Mouse (Mus musculus) cortical plate, adult 2 months (tissue): ENCODE results near the gene Trim26.
"Not testable (repeated sequence)": the region's sequence is repeated elsewhere in the genome, so short reads cannot be mapped to it uniquely, and the experiment has no call there.

ENCODE experiments used
- CTCF ChIP-seq: fragments of 200-500 bp; IDR thresholded peaks from 2 replicates; pipeline ENCODE4 v1.5.1; 2011; ENCODE audit warnings: mild to moderate bottlenecking, control low read depth, low read length; ENCODE audit not compliant: insufficient read depth; ENCODE audit errors: extremely low read depth
- POLR2A ChIP-seq: fragments of 200-500 bp; IDR thresholded peaks from 2 replicates; pipeline ENCODE4 v1.6.1; 2011; ENCODE audit warnings: mild to moderate bottlenecking, low read length, control low read depth; ENCODE audit not compliant: insufficient read depth; ENCODE audit errors: extremely low read depth

DNA sequence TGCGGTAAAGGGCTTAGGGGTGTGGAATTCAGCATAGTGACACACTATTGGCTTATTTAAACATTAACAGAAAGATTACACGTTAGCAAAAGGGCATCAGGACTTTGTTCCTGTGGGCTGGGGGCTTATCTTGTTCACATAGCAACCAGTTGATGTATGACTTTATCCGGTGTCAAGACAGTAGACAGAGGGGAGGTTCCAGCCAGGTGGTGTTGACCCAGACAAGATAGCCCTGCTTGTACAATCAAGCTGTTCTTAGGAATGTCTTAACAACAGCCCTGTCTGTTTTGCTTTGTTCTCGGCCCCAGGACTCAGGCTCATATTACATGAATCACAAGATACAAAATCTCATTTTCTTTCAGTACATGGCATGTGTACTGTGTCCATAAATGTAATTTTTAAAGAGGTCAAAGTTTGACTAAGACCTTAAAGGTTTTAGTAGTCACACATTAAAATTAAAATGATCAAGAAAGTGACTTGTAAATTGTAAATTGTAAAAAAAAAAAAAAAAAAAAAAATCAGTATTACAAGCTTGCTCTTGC lies 36.9 kb upstream of the Trim26 start:
- TF ChIP-seq POLR2A, CTCF: not testable (repeated sequence)
